Comparison of ENCODE assay signal across 22 mouse cellular contexts in genomic region chr10:27484041-27484440, GRCm38 (mm10).
DNase-seq lines count a peak whose midpoint lies in the region; ATAC-seq lines count a peak whose summit lies in the region.
"Had no signal": no experiment of that assay in that cellular context is flagged by ENCODE, and none has a peak within 500 bp of the region (broad histone marks: within the 10 kb centered on the region; RNA-seq: fewer than 3 reads in every experiment).

No protein-coding gene starts in this region.

- H3K27ac ChIP-seq in embryonic facial prominence, embryonic 11.5 days (replicated peaks; ENCODE audit: low read depth, low read length): no peak overlapping the region
- H3K27ac ChIP-seq in embryonic facial prominence, embryonic 10.5 days (replicated peaks): no peak overlapping the region
- no peak overlapping the region for H3K27ac ChIP-seq in limb, embryonic 13.5 days
- H3K27ac ChIP-seq in limb, embryonic 10.5 days: no peak overlapping the region
- H3K27ac ChIP-seq in heart, embryonic 12.5 days (ENCODE audit: poor library complexity, severe bottlenecking): no peak overlapping the region
- H3K27ac ChIP-seq: liver, embryonic 12.5 days; lung, embryonic 15.5 days; macrophage; neural tube, embryonic 13.5 days had no signal

- WGBS in embryonic facial prominence, embryonic 11.5 days: 53% methylated on average over 1 of the region's 1 CpGs
- 45% methylated on average over 1 of the region's 1 CpGs for WGBS in embryonic facial prominence, embryonic 10.5 days
- 33% methylated on average over 1 of the region's 1 CpGs for WGBS in limb, embryonic 13.5 days
- 73% methylated on average over 1 of the region's 1 CpGs for WGBS in limb, embryonic 10.5 days
- 75% methylated on average over 1 of the region's 1 CpGs for WGBS in heart, embryonic 12.5 days

- no peaks in the 10 kb centered on the region for H3K27me3 ChIP-seq in embryonic facial prominence, embryonic 11.5 days (ENCODE audit: control insufficient read depth, insufficient read depth, low read length)
- H3K27me3 ChIP-seq in embryonic facial prominence, embryonic 10.5 days (replicated peaks; ENCODE audit: low read depth, poor library complexity, severe bottlenecking): no peaks in the 10 kb centered on the region
- H3K27me3 ChIP-seq in limb, embryonic 13.5 days: no peaks in the 10 kb centered on the region
- H3K27me3 ChIP-seq in limb, embryonic 10.5 days (ENCODE audit: low read depth, poor library complexity, severe bottlenecking): no peaks in the 10 kb centered on the region
- no peaks in the 10 kb centered on the region for H3K27me3 ChIP-seq in heart, embryonic 12.5 days (replicated peaks)
- H3K27me3 ChIP-seq: liver, embryonic 12.5 days; lung, embryonic 15.5 days; neural tube, embryonic 13.5 days had no signal

- H3K4me1 ChIP-seq in embryonic facial prominence, embryonic 11.5 days (ENCODE audit: control insufficient read depth, insufficient read depth, low read length): no peaks in the 10 kb centered on the region
- H3K4me1 ChIP-seq in embryonic facial prominence, embryonic 10.5 days: peaks cover 5% of the 10 kb centered on the region; the same call in 1 of the 2 replicates
- no peaks in the 10 kb centered on the region for H3K4me1 ChIP-seq in limb, embryonic 13.5 days
- no peaks in the 10 kb centered on the region for H3K4me1 ChIP-seq in limb, embryonic 10.5 days
- H3K4me1 ChIP-seq in heart, embryonic 12.5 days (replicated peaks): peaks cover 5% of the 10 kb centered on the region; the same call in 1 of the 2 replicates
- H3K4me1 ChIP-seq: liver, embryonic 12.5 days; lung, embryonic 15.5 days; neural tube, embryonic 13.5 days had no signal

- no peak overlapping the region for H3K9ac ChIP-seq in embryonic facial prominence, embryonic 11.5 days (replicated peaks; ENCODE audit: low read length)
- no peak overlapping the region for H3K9ac ChIP-seq in limb, embryonic 13.5 days
- no peak overlapping the region for H3K9ac ChIP-seq in heart, embryonic 12.5 days
- H3K9ac ChIP-seq: liver, embryonic 12.5 days; lung, embryonic 15.5 days; neural tube, embryonic 13.5 days had no signal

- DNase-seq in embryonic facial prominence, embryonic 11.5 days (ENCODE audit: low spot score): peak; percentile 43
- DNase-seq in embryonic facial prominence, embryonic 10.5 days (ENCODE audit: low spot score): no peak
- DNase-seq in limb, embryonic 10.5 days (ENCODE audit: low spot score): no peak
- DNase-seq in left cerebral cortex, adult 9 months (ENCODE audit: low spot score in 2 of 2): peak; percentile 31 to 67
- DNase-seq in telencephalon, adult 2 months (ENCODE audit: low read depth, low spot score): peak; percentile 83
- DNase-seq: cerebellum, postnatal 25 days; heart, adult 11 months; heart, postnatal 4 days; kidney, adult 18-20 months; kidney, postnatal 10 days; retina, postnatal 1 day; thymus, postnatal 36 days had no signal

- no peak overlapping the region for H3K4me3 ChIP-seq in embryonic facial prominence, embryonic 11.5 days (ENCODE audit: low read depth, low read length)
- no peak overlapping the region for H3K4me3 ChIP-seq in embryonic facial prominence, embryonic 10.5 days
- no peak overlapping the region for H3K4me3 ChIP-seq in limb, embryonic 13.5 days
- no peak overlapping the region for H3K4me3 ChIP-seq in limb, embryonic 10.5 days
- H3K4me3 ChIP-seq in heart, embryonic 12.5 days: no peak overlapping the region
- H3K4me3 ChIP-seq: liver, embryonic 12.5 days; lung, embryonic 15.5 days; neural tube, embryonic 13.5 days had no signal

- no peaks in the 10 kb centered on the region for H3K9me3 ChIP-seq in embryonic facial prominence, embryonic 11.5 days (replicated peaks; ENCODE audit: control insufficient read depth, low read length)
- no peaks in the 10 kb centered on the region for H3K9me3 ChIP-seq in embryonic facial prominence, embryonic 10.5 days
- no peaks in the 10 kb centered on the region for H3K9me3 ChIP-seq in limb, embryonic 13.5 days
- no peaks in the 10 kb centered on the region for H3K9me3 ChIP-seq in limb, embryonic 10.5 days (replicated peaks)
- H3K9me3 ChIP-seq in heart, embryonic 12.5 days (replicated peaks): no peaks in the 10 kb centered on the region
- H3K9me3 ChIP-seq: G1E; liver, embryonic 12.5 days; lung, embryonic 15.5 days; neural tube, embryonic 13.5 days had no signal

- no peaks in the 10 kb centered on the region for H3K36me3 ChIP-seq in embryonic facial prominence, embryonic 11.5 days (replicated peaks; ENCODE audit: control insufficient read depth, insufficient read depth, low read depth, low read length)
- H3K36me3 ChIP-seq in embryonic facial prominence, embryonic 10.5 days (replicated peaks): no peaks in the 10 kb centered on the region
- no peaks in the 10 kb centered on the region for H3K36me3 ChIP-seq in limb, embryonic 13.5 days
- no peaks in the 10 kb centered on the region for H3K36me3 ChIP-seq in limb, embryonic 10.5 days
- no peaks in the 10 kb centered on the region for H3K36me3 ChIP-seq in heart, embryonic 12.5 days
- H3K36me3 ChIP-seq: G1E; liver, embryonic 12.5 days; lung, embryonic 15.5 days; neural tube, embryonic 13.5 days had no signal

- no peak overlapping the region for H3K4me2 ChIP-seq in embryonic facial prominence, embryonic 11.5 days (ENCODE audit: low read depth, low read length)
- H3K4me2 ChIP-seq in limb, embryonic 13.5 days (replicated peaks): no peak overlapping the region
- no peak overlapping the region for H3K4me2 ChIP-seq in heart, embryonic 12.5 days
- H3K4me2 ChIP-seq: liver, embryonic 12.5 days; lung, embryonic 15.5 days; midbrain, embryonic 11.5 days; neural tube, embryonic 13.5 days had no signal

- no peak for ATAC-seq in embryonic facial prominence, embryonic 11.5 days (replicated peaks; ENCODE audit: insufficient number of reproducible peaks, low FRiP score, low TSS enrichment, low read depth)
- peak; percentile 78 for ATAC-seq in limb, embryonic 13.5 days (ENCODE audit: low FRiP score, low read depth)
- no peak for ATAC-seq in heart, embryonic 12.5 days (ENCODE audit: insufficient number of reproducible peaks, low FRiP score)
- ATAC-seq in monocyte, adult 5-6 weeks (replicated peaks; ENCODE audit: insufficient number of reproducible peaks, low FRiP score, low TSS enrichment, poor library complexity, severe bottlenecking): no peak
- ATAC-seq: CD4-positive, CD25-positive, alpha-beta regulatory T cell, adult 4 months; liver, embryonic 12.5 days had no signal

Comparison
In these comparisons a context has a peak if more than half of its experiments do, and no peak if none do; other contexts are left out.
1. DNase-seq: peak in embryonic facial prominence, embryonic 11.5 days (single experiment), left cerebral cortex, adult 9 months (2 of 2) and telencephalon, adult 2 months (single experiment); none in embryonic facial prominence, embryonic 10.5 days (single experiment) and limb, embryonic 10.5 days (single experiment).